Mouse (Mus musculus) erythroblast, embryonic 14.5 days (primary cell): Measurements from ENCODE around the gene Rpl26. TPM values are rescaled to one million over a fixed set of nuclear protein-coding genes. Genes with fewer than 3 reads are reported as not detected.

ENCODE experiments used
- H3K27me3 ChIP-seq: 2 replicates; pipeline ENCODE4 v1.6.1; 2012; ENCODE audit warnings: inconsistent platforms; ENCODE audit not compliant: control insufficient read depth
- H3K36me3 ChIP-seq: 2 replicates; pipeline ENCODE4 v1.6.1; 2012; ENCODE audit warnings: mild to moderate bottlenecking, inconsistent platforms; ENCODE audit not compliant: control insufficient read depth
- H3K4me1 ChIP-seq: 2 replicates; pipeline ENCODE4 v1.6.1; 2012; ENCODE audit warnings: inconsistent platforms; ENCODE audit not compliant: control insufficient read depth
- H3K4me3 ChIP-seq: replicated peaks from 2 replicates; pipeline ENCODE3; 2012; ENCODE audit warnings: moderate library complexity, mild to moderate bottlenecking, inconsistent platforms
- H3K9me3 ChIP-seq: 2 replicates; pipeline ENCODE4 v1.6.1; 2012; ENCODE audit warnings: low read length, inconsistent platforms, mixed read lengths; ENCODE audit not compliant: control insufficient read depth
- GATA1 ChIP-seq: IDR thresholded peaks from 2 replicates; pipeline ENCODE4 v1.6.1; 2012; ENCODE audit warnings: low read length, inconsistent platforms, mixed read lengths
- TAL1 ChIP-seq: IDR thresholded peaks from 3 replicates; pipeline ENCODE4 v1.6.1; 2012; ENCODE audit warnings: low read length, inconsistent platforms, mixed read lengths
- polyA plus RNA-seq: library from polyadenylated mRNA; stranded (reverse); fragments of >175 nt; gene quantifications from 2 replicates; pipeline ENCODE4 v1.2.3, GENCODE M21; 2012

The Rpl26 gene
- polyA plus RNA-seq, 1 experiment = 7.0 TPM

- peaks cover 6% of the 10 kb centered on the region for H3K4me1 ChIP-seq
- no peaks in the 10 kb centered on the region for H3K9me3 ChIP-seq
- peaks cover 12% of the 10 kb centered on the region for H3K27me3 ChIP-seq
- no peaks in the 10 kb centered on the region for H3K36me3 ChIP-seq
- H3K4me3 ChIP-seq = no peak overlapping the region
- TF ChIP-seq GATA1 (no peak), TAL1 (no peak)
These were observed 43.9 kb downstream of the Rpl26 start for GRCm38 (mm10) chr11:68945245-68945644.

GRCm38 (mm10) chr11:68946001-68946400 is 44.6 kb downstream of the Rpl26 start:
- 0 out of 2 replicates have a peak, but pooled peaks cover 3% of the 10 kb centered on the region for H3K4me1 ChIP-seq
- no peaks in the 10 kb centered on the region for H3K9me3 ChIP-seq
- no peak overlapping the region for H3K4me3 ChIP-seq
- no peak for TF ChIP-seq GATA1
- no peak for TF ChIP-seq TAL1
- H3K36me3 ChIP-seq = no peaks in the 10 kb centered on the region
- peaks cover 14% of the 10 kb centered on the region for H3K27me3 ChIP-seq

- Histone ChIP-seq H3K4me3 (no peak overlapping the region), H3K9me3 (no peaks in the 10 kb centered on the region), H3K27me3 (peaks cover 23% of the 10 kb centered on the region), H3K4me1 (0 out of 2 replicates have a peak, but pooled peaks cover 1% of the 10 kb centered on the region), H3K36me3 (no peaks in the 10 kb centered on the region)
- TF ChIP-seq TAL1 (no peak), GATA1 (no peak)
These were observed 45.5 kb downstream of the Rpl26 start for GRCm38 (mm10) chr11:68946806-68947440.

GRCm38 (mm10) chr11:68947542-68947993 is 46.2 kb downstream of the Rpl26 start:
- Histone ChIP-seq H3K4me1 (0 out of 2 replicates have a peak, but pooled peaks cover 1% of the 10 kb centered on the region), H3K36me3 (no peaks in the 10 kb centered on the region), H3K9me3 (no peaks in the 10 kb centered on the region), H3K27me3 (peaks cover 28% of the 10 kb centered on the region), H3K4me3 (no peak overlapping the region)
- TF ChIP-seq TAL1 (no peak), GATA1 (no peak)

DNA sequence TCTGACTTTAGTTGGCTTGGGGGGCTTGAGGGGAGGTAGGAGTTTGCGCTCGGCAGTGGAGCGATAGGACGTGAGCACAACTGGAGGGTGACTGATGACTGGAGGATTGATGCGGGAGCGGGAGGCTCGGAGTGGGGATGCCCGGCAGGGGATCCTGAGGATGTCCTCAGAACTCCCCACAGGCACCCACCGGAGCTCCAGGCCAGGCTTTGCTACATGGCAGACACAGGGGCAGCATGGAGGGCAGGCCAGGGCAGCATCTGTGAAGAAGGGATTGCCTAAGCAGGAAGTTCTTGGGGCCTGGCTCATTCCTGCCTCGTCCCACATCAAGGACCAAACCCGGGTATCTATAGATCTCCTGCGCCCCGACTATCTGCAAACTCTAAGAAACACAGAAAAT is 52.5 kb downstream of the Rpl26 start:
- H3K27me3 ChIP-seq = peaks cover 72% of the 10 kb centered on the region
- H3K4me3 ChIP-seq = no peak overlapping the region

GRCm38 (mm10) chr11:68954408-68954807 is 53.0 kb downstream of the Rpl26 start:
- Histone ChIP-seq H3K9me3 (peaks cover 5% of the 10 kb centered on the region; the same call in 1 of the 2 replicates), H3K4me1 (peaks cover 1% of the 10 kb centered on the region; the same call in 1 of the 2 replicates), H3K36me3 (no peaks in the 10 kb centered on the region), H3K27me3 (peaks cover 72% of the 10 kb centered on the region), H3K4me3 (no peak overlapping the region)
- TF ChIP-seq TAL1 (no peak), GATA1 (no peak)

More for the DNA sequence above, 52.5 kb downstream of the Rpl26 start:
- Histone ChIP-seq H3K9me3 (peaks cover 5% of the 10 kb centered on the region; the same call in 1 of the 2 replicates), H3K4me1 (peaks cover 1% of the 10 kb centered on the region; the same call in 1 of the 2 replicates), H3K36me3 (no peaks in the 10 kb centered on the region)
- TF ChIP-seq TAL1 (no peak), GATA1 (no peak)

DNA sequence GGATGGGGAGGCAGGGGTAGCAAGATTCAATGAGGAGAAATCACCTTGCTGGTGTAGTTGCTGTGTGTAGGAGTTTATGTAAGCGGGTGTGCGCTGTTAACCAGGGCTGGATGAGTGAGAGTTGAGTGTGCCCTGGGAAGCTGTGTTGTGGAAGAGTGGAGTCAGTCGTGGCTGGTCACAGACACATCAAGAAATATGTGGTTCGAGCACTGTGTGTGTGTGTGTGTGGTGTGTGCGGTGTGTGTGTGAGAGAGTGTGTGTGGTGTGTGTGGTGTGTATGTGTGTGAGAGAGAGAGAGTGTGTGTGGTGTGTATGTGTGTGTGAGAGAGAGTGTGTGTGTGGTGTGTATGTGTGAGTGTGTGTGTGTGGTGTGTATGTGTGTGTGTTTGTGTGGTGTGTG is 54.1 kb downstream of the Rpl26 start:
- Histone ChIP-seq H3K36me3 (no peaks in the 10 kb centered on the region), H3K4me1 (peaks cover 1% of the 10 kb centered on the region; the same call in 1 of the 2 replicates), H3K27me3 (peaks cover 69% of the 10 kb centered on the region), H3K4me3 (no peak overlapping the region), H3K9me3 (peaks cover 5% of the 10 kb centered on the region; the same call in 1 of the 2 replicates)
- TF ChIP-seq TAL1 (no peak), GATA1 (no peak)

DNA sequence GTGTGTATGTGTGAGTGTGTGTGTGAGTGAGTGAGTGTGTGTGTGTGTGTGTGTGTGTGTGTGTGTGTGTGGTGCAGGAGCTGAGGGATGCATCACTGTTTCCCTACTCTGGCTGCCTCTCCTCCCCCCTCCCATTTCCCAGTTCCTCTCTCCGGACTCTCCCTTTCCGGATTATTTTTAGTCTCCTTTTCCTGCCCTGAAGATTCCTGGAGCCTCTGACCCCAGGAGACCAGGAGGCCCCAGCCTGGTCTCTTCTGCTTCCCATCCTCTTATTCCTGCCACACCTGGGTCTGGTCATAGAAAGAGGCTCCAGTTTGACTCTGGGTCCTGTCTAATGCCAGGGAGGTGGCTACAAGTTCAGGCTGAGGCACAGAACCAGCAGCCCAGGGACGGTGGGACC is 54.7 kb downstream of the Rpl26 start:
- H3K27me3 ChIP-seq = peaks cover 66% of the 10 kb centered on the region
- peaks cover 5% of the 10 kb centered on the region; the same call in 1 of the 2 replicates for H3K9me3 ChIP-seq
- no peaks in the 10 kb centered on the region for H3K36me3 ChIP-seq
- no peak overlapping the region for H3K4me3 ChIP-seq
- no peak for TF ChIP-seq GATA1
- no peak for TF ChIP-seq TAL1
- peaks cover 1% of the 10 kb centered on the region; the same call in 1 of the 2 replicates for H3K4me1 ChIP-seq

Other genes starting within 250 kb of the Rpl26 start
- 7.7 and 9.5 TPM in 2 replicates for gene Myh10, start 210.0 kb upstream of the Rpl26 start, polyA plus RNA-seq
- 6.3 and 6.6 TPM in 2 replicates for gene Ndel1, start 29.7 kb upstream of the Rpl26 start, polyA plus RNA-seq
- 0.01 TPM in 1 of 2 replicates, not detected in the other for gene Rnf222, start 13.0 kb upstream of the Rpl26 start, polyA plus RNA-seq
- not detected in 2 replicates for gene Odf4, start 25.5 kb downstream of the Rpl26 start, polyA plus RNA-seq
- not detected in 2 replicates for gene Arhgef15, start 55.9 kb downstream of the Rpl26 start, polyA plus RNA-seq
- not detected in 2 replicates for gene Slc25a35, start 66.5 kb downstream of the Rpl26 start, polyA plus RNA-seq
- 0.13 and 0.15 TPM in 2 replicates for gene Rangrf, start 73.6 kb downstream of the Rpl26 start, polyA plus RNA-seq
- 0.78 and 0.81 TPM in 2 replicates for gene Pfas, start 106.9 kb downstream of the Rpl26 start, polyA plus RNA-seq
- gene Ctc1, start 114.3 kb downstream of the Rpl26 start, polyA plus RNA-seq = 13.5 and 27.1 TPM in 2 replicates
- 20.3 and 26.6 TPM in 2 replicates for gene Aurkb, start 144.1 kb downstream of the Rpl26 start, polyA plus RNA-seq
- gene Borcs6, start 158.1 kb downstream of the Rpl26 start, polyA plus RNA-seq = 2.0 and 2.4 TPM in 2 replicates
- gene Tmem107, start 169.2 kb downstream of the Rpl26 start, polyA plus RNA-seq = 10.0 and 12.3 TPM in 2 replicates
- gene Vamp2, start 186.9 kb downstream of the Rpl26 start, polyA plus RNA-seq = 7.9 and 9.1 TPM in 2 replicates
- gene Per1, start 193.6 kb downstream of the Rpl26 start, polyA plus RNA-seq = 1.4 and 1.5 TPM in 2 replicates
- gene Hes7, start 218.8 kb downstream of the Rpl26 start, polyA plus RNA-seq = 0.05 TPM in 1 of 2 replicates, not detected in the other
- gene 9130213A22Rik, start 221.0 kb downstream of the Rpl26 start, polyA plus RNA-seq = not detected in 2 replicates
- 0.01 TPM in 1 of 2 replicates, not detected in the other for gene Aloxe3, start 224.3 kb downstream of the Rpl26 start, polyA plus RNA-seq